Mouse (Mus musculus) limb, embryonic 15.5 days (tissue): ENCODE measurements around the gene Nudc. TPM values are rescaled to one million over a fixed set of nuclear protein-coding genes. Genes with fewer than 3 reads are reported as not detected.
"Not testable (repeated sequence)": the region's sequence is repeated elsewhere in the genome, so short reads cannot be mapped to it uniquely, and the experiment has no call there.

Experiments used
- ATAC-seq: fragments of 200-750 bp; cut with Nextera tagmentation; 2 replicates; pipeline ENCODE4 v1.8.0; 2017; ENCODE audit warnings: low read depth, moderate TSS enrichment; ENCODE audit not compliant: insufficient number of reproducible peaks, low FRiP score, low TSS enrichment
- H3K27ac ChIP-seq: fragments of 300-500 bp; sonication (generic); 2 replicates; pipeline ENCODE4 v1.5.1; 2015; ENCODE audit warnings: moderate library complexity, mild to moderate bottlenecking, inconsistent platforms
- H3K27me3 ChIP-seq: fragments of 300-500 bp; sonication (generic); 2 replicates; pipeline ENCODE4 v1.6.1; 2015; ENCODE audit warnings: inconsistent platforms
- H3K36me3 ChIP-seq: fragments of 300-500 bp; sonication (generic); 2 replicates; pipeline ENCODE4 v1.6.1; 2015; ENCODE audit warnings: inconsistent platforms
- H3K4me1 ChIP-seq: fragments of 300-500 bp; sonication (generic); 2 replicates; pipeline ENCODE4 v1.6.1; 2015; ENCODE audit warnings: inconsistent platforms
- H3K4me2 ChIP-seq: fragments of 300-500 bp; sonication (generic); 2 replicates; pipeline ENCODE4 v1.6.1; 2015; ENCODE audit warnings: mild to moderate bottlenecking, inconsistent platforms
- H3K4me3 ChIP-seq: fragments of 300-500 bp; sonication (generic); 2 replicates; pipeline ENCODE4 v1.5.1; 2015; ENCODE audit warnings: mild to moderate bottlenecking, inconsistent platforms
- H3K9ac ChIP-seq: fragments of 300-500 bp; sonication (generic); 2 replicates; pipeline ENCODE4 v1.6.1; 2015; ENCODE audit warnings: inconsistent platforms
- H3K9me3 ChIP-seq: fragments of 300-500 bp; sonication (generic); 2 replicates; pipeline ENCODE4 v1.6.1; 2016; ENCODE audit warnings: inconsistent platforms
- WGBS: fragments of 180-500 bp; shearing (Covaris S2); methylation state at CpG from one replicate; pipeline ENCODE4 v1.1.7; 2015; 5-methylcytosine and 5-hydroxymethylcytosine counted together
- polyA plus RNA-seq: library from polyadenylated mRNA; unstranded; fragments of >200 nt; fragmentation: Nextera tagmentation; extraction: Ambion mirVana; gene quantifications from 2 replicates; pipeline ENCODE4 v1.2.1, GENCODE M21; 2015

The Nudc gene
- polyA plus RNA-seq, 1 experiment from 2014 or later: 247 TPM

GRCm38 (mm10) chr4:133527788-133528187, 18.0 kb downstream of the Nudc start:
- no peaks in the 10 kb centered on the region for H3K27me3 ChIP-seq
- 75% methylated on average over 16 of the region's 16 CpGs for WGBS
- no peak for ATAC-seq
- H3K9ac ChIP-seq: no peak overlapping the region
- H3K4me1 ChIP-seq: no peaks in the 10 kb centered on the region; the same call in 1 of the 2 replicates
- H3K36me3 ChIP-seq: peaks cover 46% of the 10 kb centered on the region
- no peaks in the 10 kb centered on the region for H3K9me3 ChIP-seq
- no peak overlapping the region for H3K27ac ChIP-seq
- H3K4me3 ChIP-seq: no peak overlapping the region
- H3K4me2 ChIP-seq: no peak overlapping the region

GRCm38 (mm10) chr4:133521502-133521901, 24.3 kb downstream of the Nudc start:
- no peaks in the 10 kb centered on the region for H3K9me3 ChIP-seq
- no peak overlapping the region for H3K4me3 ChIP-seq
- ATAC-seq: no peak
- peaks cover 35% of the 10 kb centered on the region for H3K27me3 ChIP-seq
- H3K4me2 ChIP-seq: no peak overlapping the region
- no peaks in the 10 kb centered on the region for H3K36me3 ChIP-seq
- H3K27ac ChIP-seq: no peak overlapping the region
- H3K4me1 ChIP-seq: peaks cover 10% of the 10 kb centered on the region
- H3K9ac ChIP-seq: no peak overlapping the region
- WGBS: 70% methylated on average over 2 of the region's 2 CpGs

- no peak for ATAC-seq
- Histone ChIP-seq H3K4me1 (peaks cover 10% of the 10 kb centered on the region), H3K9me3 (no peaks in the 10 kb centered on the region), H3K4me2 (peak overlapping the region; percentile 62), H3K27ac (no peak overlapping the region), H3K9ac (0 out of 2 replicates have a peak overlapping the region, but pooled peaks have one; percentile 18), H3K4me3 (peak overlapping the region; percentile 49), H3K27me3 (peaks cover 35% of the 10 kb centered on the region), H3K36me3 (no peaks in the 10 kb centered on the region)
- WGBS: 4% methylated on average over 25 of the region's 25 CpGs
Observed at GRCm38 (mm10) chr4:133519369-133519665, 26.5 kb downstream of the Nudc start.

- Histone ChIP-seq H3K9me3 (no peaks in the 10 kb centered on the region), H3K27ac (no peak within 1 kb of the TSS), H3K9ac (0 out of 2 replicates have a peak within 1 kb of the TSS, but pooled peaks have one; percentile 18), H3K4me2 (peak within 1 kb of the TSS; percentile 62), H3K4me1 (peaks cover 10% of the 10 kb centered on the region), H3K27me3 (peaks cover 35% of the 10 kb centered on the region), H3K4me3 (peak within 1 kb of the TSS; percentile 49), H3K36me3 (no peaks in the 10 kb centered on the region)
- 3% methylated on average over 60 of the region's 69 CpGs for WGBS
- peak; percentile 54; the same call in 1 of the 2 replicates for ATAC-seq
Observed at GRCm38 (mm10) chr4:133518601-133519368, 27.0 kb downstream of the Nudc start, which contains the start of gene Kdf1. Kdf1 (plus strand) TSS chr4:133518963.

GRCm38 (mm10) chr4:133512972-133513371, 32.8 kb downstream of the Nudc start:
- Histone ChIP-seq H3K9ac (no peak overlapping the region), H3K36me3 (no peaks in the 10 kb centered on the region), H3K27ac (no peak overlapping the region), H3K4me2 (no peak overlapping the region), H3K4me3 (no peak overlapping the region), H3K9me3 (no peaks in the 10 kb centered on the region), H3K4me1 (no peaks in the 10 kb centered on the region), H3K27me3 (peaks cover 9% of the 10 kb centered on the region)
- 14% methylated on average over 8 of the region's 8 CpGs for WGBS
- no peak; the same call in 1 of the 2 replicates for ATAC-seq

- WGBS: 54% methylated on average over 5 of the region's 5 CpGs
- H3K9me3 ChIP-seq, H3K27me3 ChIP-seq: not testable (repeated sequence)
Observed at GRCm38 (mm10) chr4:133512511-133512910, 33.3 kb downstream of the Nudc start.

GRCm38 (mm10) chr4:133511050-133511449, 34.7 kb downstream of the Nudc start:
- Histone ChIP-seq H3K4me1 (no peaks in the 10 kb centered on the region), H3K27me3 (peaks cover 13% of the 10 kb centered on the region), H3K9me3 (no peaks in the 10 kb centered on the region), H3K4me2 (no peak overlapping the region), H3K36me3 (no peaks in the 10 kb centered on the region), H3K9ac (no peak overlapping the region), H3K27ac (no peak overlapping the region), H3K4me3 (no peak overlapping the region)
- WGBS: 75% methylated on average over 5 of the region's 5 CpGs
- no peak for ATAC-seq

More at GRCm38 (mm10) chr4:133512511-133512910, 33.3 kb downstream of the Nudc start:
- ATAC-seq, H3K4me3 ChIP-seq, H3K4me2 ChIP-seq, H3K27ac ChIP-seq, H3K4me1 ChIP-seq, H3K9ac ChIP-seq, H3K36me3 ChIP-seq: not testable (repeated sequence)

- Histone ChIP-seq H3K36me3 (no peaks in the 10 kb centered on the region), H3K9ac (no peak overlapping the region), H3K27me3 (peaks cover 30% of the 10 kb centered on the region), H3K4me2 (no peak overlapping the region), H3K4me3 (no peak overlapping the region), H3K4me1 (0 out of 2 replicates have a peak, but pooled peaks cover 2% of the 10 kb centered on the region), H3K9me3 (no peaks in the 10 kb centered on the region), H3K27ac (no peak overlapping the region)
- 75% methylated on average over 7 of the region's 7 CpGs for WGBS
- ATAC-seq: no peak
Observed at GRCm38 (mm10) chr4:133508990-133509389, 36.8 kb downstream of the Nudc start.

GRCm38 (mm10) chr4:133506573-133506972, 39.2 kb downstream of the Nudc start:
- Histone ChIP-seq H3K36me3 (no peaks in the 10 kb centered on the region), H3K9me3 (no peaks in the 10 kb centered on the region), H3K27ac (no peak overlapping the region), H3K4me3 (no peak overlapping the region), H3K4me1 (0 out of 2 replicates have a peak, but pooled peaks cover 2% of the 10 kb centered on the region), H3K27me3 (peaks cover 42% of the 10 kb centered on the region), H3K9ac (no peak overlapping the region), H3K4me2 (no peak overlapping the region)
- no peak for ATAC-seq
- WGBS: 67% methylated on average over 5 of the region's 5 CpGs

- Histone ChIP-seq H3K4me1 (0 out of 2 replicates have a peak, but pooled peaks cover 2% of the 10 kb centered on the region), H3K36me3 (no peaks in the 10 kb centered on the region), H3K4me2 (no peak overlapping the region), H3K4me3 (no peak overlapping the region), H3K9me3 (no peaks in the 10 kb centered on the region), H3K9ac (no peak overlapping the region), H3K27me3 (peaks cover 55% of the 10 kb centered on the region), H3K27ac (no peak overlapping the region)
- 56% methylated on average over 9 of the region's 9 CpGs for WGBS
- ATAC-seq: no peak
Observed at GRCm38 (mm10) chr4:133504755-133505485, 40.9 kb downstream of the Nudc start.

GRCm38 (mm10) chr4:133504300-133504699, 41.5 kb downstream of the Nudc start:
- Histone ChIP-seq H3K4me3 (no peak overlapping the region), H3K4me1 (0 out of 2 replicates have a peak, but pooled peaks cover 2% of the 10 kb centered on the region), H3K9ac (no peak overlapping the region), H3K27ac (no peak overlapping the region), H3K27me3 (peaks cover 61% of the 10 kb centered on the region), H3K4me2 (no peak overlapping the region), H3K9me3 (no peaks in the 10 kb centered on the region), H3K36me3 (no peaks in the 10 kb centered on the region)
- no peak for ATAC-seq
- WGBS: 49% methylated on average over 5 of the region's 5 CpGs

GRCm38 (mm10) chr4:133501514-133501913, 44.3 kb downstream of the Nudc start:
- Histone ChIP-seq H3K36me3 (no peaks in the 10 kb centered on the region), H3K9ac (no peak overlapping the region), H3K4me3 (no peak overlapping the region), H3K9me3 (no peaks in the 10 kb centered on the region), H3K27ac (no peak overlapping the region), H3K4me1 (peaks cover 25% of the 10 kb centered on the region), H3K4me2 (no peak overlapping the region), H3K27me3 (peaks cover 79% of the 10 kb centered on the region)
- ATAC-seq: no peak
- WGBS: 59% methylated on average over 7 of the region's 7 CpGs
